Mouse (Mus musculus) forebrain, embryonic 11.5 days (tissue): ENCODE measurements at regions not wholly inside any gene's neighbourhood (a gene's known extent, or its start where the extent isn't known, plus 50 kb on each side); places are given as distances from the start of the nearest gene placed in this dataset.

Source experiments
- ATAC-seq: fragments of 200-750 bp; cut with Nextera tagmentation; replicated peaks from 2 replicates; pipeline ENCODE4 v1.8.0; 2017; ENCODE audit warnings: moderate TSS enrichment; ENCODE audit not compliant: low FRiP score
- DNase-seq: peaks from one replicate; pipeline ENCODE4 v3.0.0-alpha.2; 2017; ENCODE audit warnings: low spot score
- H3K27ac ChIP-seq: fragments of 300-500 bp; sonication (generic); 2 replicates; pipeline ENCODE4 v1.5.1; 2014; ENCODE audit warnings: low read depth, low read length
- H3K27me3 ChIP-seq: fragments of 300-500 bp; sonication (generic); 2 replicates; pipeline ENCODE4 v1.6.1; 2014; ENCODE audit warnings: mild to moderate bottlenecking, low read length, mixed read lengths; ENCODE audit not compliant: control insufficient read depth, insufficient read depth
- H3K36me3 ChIP-seq: fragments of 300-500 bp; sonication (generic); 2 replicates; pipeline ENCODE4 v1.6.1; 2014; ENCODE audit warnings: mild to moderate bottlenecking, low read length, moderate library complexity, mixed read lengths; ENCODE audit not compliant: control insufficient read depth, insufficient read depth
- H3K4me1 ChIP-seq: fragments of 300-500 bp; sonication (generic); replicated peaks from 2 replicates; pipeline ENCODE4 v1.6.1; 2014; ENCODE audit warnings: low read length, mixed read lengths; ENCODE audit not compliant: control insufficient read depth, insufficient read depth
- H3K4me2 ChIP-seq: fragments of 300-500 bp; sonication (generic); 2 replicates; pipeline ENCODE4 v1.6.1; 2014; ENCODE audit warnings: low read depth, mild to moderate bottlenecking, low read length, moderate library complexity, mixed read lengths; ENCODE audit not compliant: severe bottlenecking
- H3K4me3 ChIP-seq: fragments of 300-500 bp; sonication (generic); 2 replicates; pipeline ENCODE4 v1.5.1; 2014; ENCODE audit warnings: low read depth, low read length
- H3K9ac ChIP-seq: fragments of 300-500 bp; sonication (generic); 2 replicates; pipeline ENCODE4 v1.6.1; 2014; ENCODE audit warnings: low read length
- H3K9me3 ChIP-seq: fragments of 300-500 bp; sonication (generic); 2 replicates; pipeline ENCODE4 v1.6.1; 2016; ENCODE audit warnings: low read length, mixed read lengths; ENCODE audit not compliant: control insufficient read depth
- WGBS: fragments of 180-500 bp; shearing (Covaris S2); extraction: QIAGEN DNeasy Blood & Tissue Kit; methylation state at CpG from one replicate; pipeline ENCODE4 v1.1.7; 2014; 5-methylcytosine and 5-hydroxymethylcytosine counted together

DNA sequence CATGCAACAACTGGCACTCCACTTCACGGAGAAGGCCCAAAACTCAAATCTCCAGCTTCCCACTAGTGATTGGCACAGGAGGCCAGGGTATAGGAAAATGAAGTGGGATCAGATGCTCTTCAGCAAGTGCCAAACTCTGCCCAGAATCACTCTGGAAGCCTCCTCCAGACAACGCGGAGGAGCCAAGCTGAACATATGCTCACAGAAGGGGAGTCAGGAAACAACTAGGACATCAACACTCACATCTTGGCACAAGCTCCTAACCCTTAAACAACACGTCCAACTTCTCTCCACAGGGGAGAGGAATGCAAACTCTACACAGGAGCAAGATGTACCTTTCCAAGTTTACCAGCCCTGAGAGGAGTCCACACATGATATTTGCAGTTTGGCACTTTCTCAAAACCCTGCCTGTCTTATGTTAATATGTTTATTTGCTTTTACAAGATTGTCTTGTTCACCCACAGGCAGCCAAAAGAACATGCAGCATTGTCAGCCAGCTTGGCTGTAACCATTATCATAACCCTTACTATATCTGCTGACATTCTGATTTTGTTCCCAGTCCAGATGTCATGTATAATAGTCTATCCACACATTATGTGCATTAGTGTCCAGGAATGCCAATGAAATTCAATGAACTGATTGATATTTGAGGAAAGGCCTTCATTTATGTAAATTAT, 440.1 kb upstream of the B3galt2 start:
- H3K9me3 ChIP-seq: no peaks in the 10 kb centered on the region
- WGBS: 87% methylated on average over 4 of the region's 4 CpGs
- ATAC-seq (no peak), DNase-seq (no peak)
- H3K27ac ChIP-seq: no peak overlapping the region
- no peaks in the 10 kb centered on the region for H3K27me3 ChIP-seq
- H3K9ac ChIP-seq: no peak overlapping the region
- H3K4me3 ChIP-seq: no peak overlapping the region
- no peaks in the 10 kb centered on the region for H3K4me1 ChIP-seq
- H3K4me2 ChIP-seq: no peak overlapping the region
- no peaks in the 10 kb centered on the region for H3K36me3 ChIP-seq

DNA sequence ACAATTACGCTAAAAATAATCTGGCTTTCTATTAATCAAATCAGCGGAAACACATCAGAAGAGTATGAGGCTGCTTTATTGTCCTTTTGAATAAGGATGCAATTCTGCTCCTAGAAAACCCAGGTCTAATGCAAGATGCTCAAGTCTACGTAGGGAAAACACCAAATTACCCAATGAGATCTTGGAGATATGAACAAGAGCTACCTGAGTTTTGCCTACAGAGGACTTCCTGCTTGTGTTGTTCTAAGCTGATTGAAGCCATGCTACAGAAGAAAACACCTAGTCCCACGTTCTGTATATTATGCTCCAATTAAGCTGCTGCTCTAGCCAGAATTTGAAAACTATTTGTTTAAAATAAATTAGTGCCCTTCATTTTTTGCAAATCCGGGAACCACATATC, 439.5 kb upstream of the B3galt2 start:
- DNase-seq: no peak
- WGBS: 86% methylated on average over 5 of the region's 5 CpGs
- no peak overlapping the region for H3K27ac ChIP-seq
- ATAC-seq: no peak
- no peak overlapping the region for H3K4me3 ChIP-seq
- no peak overlapping the region for H3K9ac ChIP-seq
- no peaks in the 10 kb centered on the region for H3K36me3 ChIP-seq
- no peaks in the 10 kb centered on the region for H3K27me3 ChIP-seq
- H3K9me3 ChIP-seq: no peaks in the 10 kb centered on the region
- no peak overlapping the region for H3K4me2 ChIP-seq
- no peaks in the 10 kb centered on the region for H3K4me1 ChIP-seq

DNA sequence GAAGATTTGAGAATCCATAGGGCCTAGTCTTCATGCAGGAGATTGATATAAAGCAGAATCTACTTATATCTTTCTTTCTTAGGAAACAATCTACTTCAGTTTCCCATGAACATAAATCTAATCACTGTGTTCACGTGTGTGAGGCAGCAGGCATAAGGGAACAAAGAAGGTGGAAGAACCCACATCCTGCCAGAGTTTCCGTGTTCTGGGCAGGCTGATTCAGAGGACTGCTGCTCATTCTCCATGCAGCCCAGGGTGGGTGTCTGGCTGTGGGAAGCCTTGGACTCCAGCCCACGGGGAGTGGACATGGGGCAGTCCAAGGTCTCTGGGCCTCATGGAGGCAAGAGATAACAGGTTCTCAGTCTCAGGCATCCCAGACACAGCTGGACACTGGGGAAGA, 438.3 kb upstream of the B3galt2 start:
- H3K4me1 ChIP-seq: no peaks in the 10 kb centered on the region
- H3K27ac ChIP-seq: no peak overlapping the region
- 83% methylated on average over 3 of the region's 3 CpGs for WGBS
- H3K9ac ChIP-seq: no peak overlapping the region
- no peaks in the 10 kb centered on the region for H3K9me3 ChIP-seq
- DNase-seq (no peak), ATAC-seq (no peak)
- no peak overlapping the region for H3K4me2 ChIP-seq
- no peaks in the 10 kb centered on the region for H3K27me3 ChIP-seq
- H3K4me3 ChIP-seq: no peak overlapping the region
- H3K36me3 ChIP-seq: no peaks in the 10 kb centered on the region

- no peaks in the 10 kb centered on the region for H3K9me3 ChIP-seq
- H3K4me2 ChIP-seq: no peak overlapping the region
- H3K27ac ChIP-seq: no peak overlapping the region
- H3K27me3 ChIP-seq: no peaks in the 10 kb centered on the region
- ATAC-seq (no peak), DNase-seq (no peak)
- H3K4me1 ChIP-seq: no peaks in the 10 kb centered on the region
- no peak overlapping the region for H3K4me3 ChIP-seq
- H3K36me3 ChIP-seq: no peaks in the 10 kb centered on the region
- no peak overlapping the region for H3K9ac ChIP-seq
Measured at GRCm38 (mm10) chr1:143204070-143204469, 436.4 kb upstream of the B3galt2 start.

- WGBS: 87% methylated on average over 3 of the region's 3 CpGs
- H3K9ac ChIP-seq: no peak overlapping the region
- H3K4me2 ChIP-seq: no peak overlapping the region
- no peak overlapping the region for H3K4me3 ChIP-seq
- no peaks in the 10 kb centered on the region for H3K36me3 ChIP-seq
- H3K27me3 ChIP-seq: no peaks in the 10 kb centered on the region
- no peak for DNase-seq
- ATAC-seq: no peak
- no peak overlapping the region for H3K27ac ChIP-seq
- H3K4me1 ChIP-seq: no peaks in the 10 kb centered on the region
- H3K9me3 ChIP-seq: no peaks in the 10 kb centered on the region
Measured at GRCm38 (mm10) chr1:143206995-143207394, 433.5 kb upstream of the B3galt2 start.

DNA sequence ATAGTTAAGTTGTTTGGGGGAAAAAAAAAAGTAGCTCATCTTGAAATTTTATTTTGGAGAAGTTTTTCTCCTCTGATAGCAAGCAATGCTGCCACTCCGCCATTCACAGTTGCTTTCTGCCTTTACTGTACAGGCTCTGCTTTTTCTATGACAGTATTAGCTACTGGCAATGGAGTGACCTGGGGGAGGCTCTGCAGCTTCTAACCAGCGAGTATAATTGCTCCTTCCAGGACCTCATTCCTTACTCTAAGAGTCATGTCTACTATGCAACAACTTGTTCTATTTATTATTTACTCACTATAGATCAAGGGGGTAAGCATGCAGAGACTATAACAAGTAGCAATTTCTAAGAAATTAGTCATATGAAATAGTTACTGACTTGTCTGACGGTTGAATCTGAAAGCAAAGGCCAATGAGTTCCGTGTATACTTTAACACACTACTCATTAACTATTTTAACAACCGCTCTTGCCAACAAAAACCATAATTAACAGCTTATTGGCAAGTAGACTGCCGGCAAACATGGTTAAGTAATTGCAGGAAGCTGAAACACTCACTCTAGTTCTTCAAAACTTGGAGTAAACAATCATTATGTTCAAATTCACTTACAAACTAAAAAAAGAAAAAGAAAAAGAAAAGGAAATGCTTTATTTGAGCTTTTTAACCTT, 432.9 kb upstream of the B3galt2 start:
- Histone ChIP-seq H3K27ac (no peak overlapping the region), H3K36me3 (no peaks in the 10 kb centered on the region), H3K9ac (no peak overlapping the region), H3K9me3 (no peaks in the 10 kb centered on the region), H3K4me3 (no peak overlapping the region), H3K4me1 (no peaks in the 10 kb centered on the region), H3K4me2 (no peak overlapping the region), H3K27me3 (no peaks in the 10 kb centered on the region)
- no peak for ATAC-seq
- no peak for DNase-seq
- WGBS: 78% methylated on average over 6 of the region's 6 CpGs

- Histone ChIP-seq H3K36me3 (no peaks in the 10 kb centered on the region), H3K9me3 (no peaks in the 10 kb centered on the region), H3K9ac (no peak overlapping the region), H3K4me3 (no peak overlapping the region), H3K4me2 (no peak overlapping the region), H3K27me3 (no peaks in the 10 kb centered on the region), H3K4me1 (no peaks in the 10 kb centered on the region), H3K27ac (no peak overlapping the region)
- DNase-seq (no peak), ATAC-seq (no peak)
Measured at GRCm38 (mm10) chr1:143217401-143217800, 423.1 kb upstream of the B3galt2 start.

- Histone ChIP-seq H3K4me2 (no peak overlapping the region), H3K9ac (no peak overlapping the region), H3K27me3 (no peaks in the 10 kb centered on the region), H3K4me1 (no peaks in the 10 kb centered on the region), H3K27ac (no peak overlapping the region), H3K9me3 (no peaks in the 10 kb centered on the region), H3K4me3 (no peak overlapping the region), H3K36me3 (no peaks in the 10 kb centered on the region)
- WGBS: 94% methylated on average over 7 of the region's 7 CpGs
- DNase-seq (no peak), ATAC-seq (0 out of 2 replicates have a peak, but pooled peaks have one; percentile 12)
Measured at GRCm38 (mm10) chr1:143231969-143232368, 408.5 kb upstream of the B3galt2 start.
